Mouse (Mus musculus) embryo, embryonic 11 days (tissue): ENCODE results near the gene Dhrs7c.

Source experiments
- DNase-seq: peaks from one replicate; pipeline ENCODE4 v3.0.0-alpha.2; 2015

Dhrs7c gene

DNA sequence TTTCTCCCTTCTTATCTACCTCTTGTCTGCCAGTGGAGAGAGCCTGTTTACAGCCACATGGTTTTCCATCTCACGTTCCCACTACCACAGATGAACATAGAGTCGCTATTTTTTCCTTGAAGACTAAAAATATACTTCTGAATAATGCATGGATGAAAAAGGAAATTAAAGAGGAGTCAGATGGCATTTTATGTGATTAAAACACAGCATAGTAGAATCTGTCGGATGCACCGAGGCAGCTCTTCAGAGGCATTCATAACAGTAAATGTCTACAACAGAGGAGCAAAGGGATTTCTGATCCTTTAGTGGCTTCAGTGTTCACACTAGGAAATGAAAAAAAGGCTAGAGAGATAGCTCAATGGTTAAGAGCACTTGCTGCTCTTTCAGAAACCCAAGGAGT, 47.2 kb downstream of the Dhrs7c start:
- no peak for DNase-seq

DNA sequence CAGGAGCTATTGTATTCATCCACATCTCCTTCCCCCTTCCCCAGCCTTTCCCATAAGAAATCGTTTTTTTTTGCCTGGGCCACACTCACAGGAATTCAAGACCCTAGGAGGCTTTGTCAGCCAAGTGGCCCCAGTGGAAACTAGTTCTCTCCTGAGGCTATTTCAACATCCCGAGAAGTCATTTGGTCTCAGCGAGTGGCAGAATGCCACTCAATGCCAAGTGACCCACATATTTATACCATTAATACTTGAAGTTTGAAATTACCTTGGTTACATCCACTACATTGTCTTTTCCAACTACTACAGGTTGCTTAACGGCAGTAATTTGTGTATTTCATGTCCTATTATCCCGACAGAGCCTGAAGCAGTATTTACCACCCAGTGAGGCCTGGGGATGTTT, 53.8 kb downstream of the Dhrs7c start:
- DNase-seq = no peak

DNA sequence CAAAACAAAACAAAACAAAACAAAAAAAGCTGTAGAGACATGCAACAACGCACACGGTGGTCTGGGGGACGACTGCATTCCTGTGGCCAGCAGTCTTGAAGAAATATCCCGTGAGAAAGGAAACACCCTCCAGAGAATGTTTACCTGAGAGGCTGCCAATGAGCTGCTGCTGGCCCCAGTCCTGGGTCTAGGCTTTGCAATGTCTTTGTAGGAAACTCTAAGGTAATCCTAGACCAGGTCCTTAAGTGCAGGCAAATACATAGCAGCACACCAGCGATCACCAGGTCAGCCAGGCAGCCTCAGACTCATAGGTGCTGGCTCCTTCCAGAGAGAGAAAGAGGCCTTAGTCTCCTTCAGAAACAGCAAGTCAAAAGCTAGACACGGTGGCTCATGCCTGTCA, 56.0 kb downstream of the Dhrs7c start:
- DNase-seq = no peak

DNA sequence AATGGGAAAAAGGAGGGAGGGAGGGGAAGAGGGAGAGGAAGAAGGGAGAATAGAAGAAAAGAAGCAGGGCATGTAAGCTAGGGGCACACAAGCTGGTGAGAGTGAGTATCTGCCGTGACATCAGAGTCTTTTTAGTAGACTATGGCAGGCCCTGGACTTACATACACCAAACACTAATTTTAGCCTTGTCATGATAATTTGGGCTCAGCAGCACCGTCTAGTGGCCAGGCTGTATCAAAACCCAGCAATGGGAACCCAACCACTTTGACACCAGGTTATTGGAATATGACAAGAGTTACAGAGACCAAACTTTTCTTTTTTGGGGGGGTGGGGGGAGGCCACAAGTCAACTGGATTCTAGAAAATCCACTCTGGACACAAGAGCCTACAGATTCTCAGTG, 57.0 kb downstream of the Dhrs7c start:
- DNase-seq = peak; percentile 43

DNA sequence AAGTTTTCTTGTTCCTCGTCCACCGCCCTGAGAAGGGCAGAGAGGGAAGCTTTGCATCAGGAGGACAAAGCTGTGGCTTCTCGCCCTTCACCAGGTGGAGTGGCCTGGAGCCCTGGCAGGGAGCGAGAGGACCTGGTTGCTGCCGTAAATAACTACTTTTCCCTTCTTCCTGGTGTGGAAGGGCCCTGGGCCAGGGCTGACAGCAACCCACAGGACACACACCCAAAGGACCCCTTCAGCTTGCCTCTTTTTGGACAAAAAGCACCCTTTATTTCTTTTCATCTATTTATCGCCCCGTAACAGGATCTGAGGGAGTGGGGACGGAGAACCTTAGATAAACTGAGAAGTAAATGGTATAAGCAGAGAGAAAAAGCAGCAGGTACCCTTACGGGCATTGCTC, 60.5 kb downstream of the Dhrs7c start:
- DNase-seq = no peak

DNA sequence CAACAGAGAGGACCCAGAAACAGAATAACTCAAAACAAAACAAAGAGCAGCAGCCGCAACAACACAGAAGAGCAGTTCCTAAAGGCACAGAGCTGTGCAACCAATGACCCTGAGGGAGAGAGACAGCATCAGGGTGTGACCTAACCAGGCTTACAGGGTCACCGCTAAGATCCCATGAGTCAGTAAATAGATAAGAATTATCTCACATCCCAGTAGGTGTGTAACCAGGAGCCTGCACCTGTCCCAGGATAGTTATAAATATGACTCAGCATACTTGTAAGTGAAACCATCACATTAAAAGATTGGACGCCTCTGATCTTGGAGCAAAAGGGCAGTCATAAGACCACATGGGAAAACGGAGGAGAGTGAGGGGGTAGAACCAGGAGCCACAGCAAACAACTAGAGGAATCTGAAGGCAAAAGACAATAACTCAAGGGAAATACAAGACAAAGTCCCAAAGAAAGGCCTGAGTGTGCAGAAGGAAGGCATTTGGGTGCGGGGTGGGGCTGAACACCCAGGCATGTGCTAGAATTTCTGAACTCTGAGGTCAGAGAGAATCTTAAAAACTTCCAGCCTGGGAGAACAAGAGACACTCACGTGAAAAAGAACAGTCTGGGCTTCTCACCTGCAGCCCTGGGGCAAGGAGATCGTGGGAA, 62.9 kb downstream of the Dhrs7c start:
- no peak for DNase-seq

DNA sequence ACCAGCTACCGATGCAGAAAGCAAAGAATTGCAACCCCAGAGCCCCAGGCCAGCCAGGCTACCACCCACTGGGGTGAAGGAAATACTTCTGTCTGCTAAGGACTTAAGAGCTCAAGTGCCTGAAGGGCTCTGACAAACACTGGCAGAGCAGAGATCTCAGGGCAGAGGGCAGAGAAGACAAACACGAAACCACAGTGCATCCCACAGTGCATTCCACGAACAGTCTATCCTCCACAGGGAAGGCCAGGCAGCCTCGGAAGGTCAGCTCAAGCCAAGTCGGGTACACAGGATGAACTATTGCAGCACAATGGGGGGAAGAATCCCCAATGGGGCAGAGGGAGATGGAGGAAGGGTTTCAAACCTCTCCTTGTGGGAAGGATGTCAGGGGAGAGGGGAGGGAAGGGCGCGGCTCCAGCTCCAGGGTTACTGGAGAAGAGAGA, 63.4 kb downstream of the Dhrs7c start:
- peak; percentile 24 for DNase-seq

DNA sequence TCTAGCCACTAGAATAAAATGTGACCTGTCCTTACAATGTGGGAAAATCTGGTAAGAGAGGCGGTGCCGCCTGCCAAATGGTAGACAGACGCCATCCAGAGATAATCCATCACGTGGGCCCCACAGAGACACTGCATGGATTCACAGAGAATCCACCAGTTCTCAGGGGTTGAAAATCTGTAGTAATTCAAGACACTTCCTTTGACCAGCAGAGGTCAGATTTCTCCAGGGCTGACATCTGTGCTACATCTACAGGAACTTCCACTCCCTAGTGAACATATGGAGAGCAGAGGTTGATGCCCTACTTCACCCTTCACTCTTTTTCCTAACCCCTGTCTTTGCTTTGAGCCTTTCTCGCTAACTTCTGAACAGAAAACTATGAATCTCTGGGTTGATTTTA, 67.1 kb downstream of the Dhrs7c start:
- peak; percentile 16 for DNase-seq
